In the genomic region with DNA sequence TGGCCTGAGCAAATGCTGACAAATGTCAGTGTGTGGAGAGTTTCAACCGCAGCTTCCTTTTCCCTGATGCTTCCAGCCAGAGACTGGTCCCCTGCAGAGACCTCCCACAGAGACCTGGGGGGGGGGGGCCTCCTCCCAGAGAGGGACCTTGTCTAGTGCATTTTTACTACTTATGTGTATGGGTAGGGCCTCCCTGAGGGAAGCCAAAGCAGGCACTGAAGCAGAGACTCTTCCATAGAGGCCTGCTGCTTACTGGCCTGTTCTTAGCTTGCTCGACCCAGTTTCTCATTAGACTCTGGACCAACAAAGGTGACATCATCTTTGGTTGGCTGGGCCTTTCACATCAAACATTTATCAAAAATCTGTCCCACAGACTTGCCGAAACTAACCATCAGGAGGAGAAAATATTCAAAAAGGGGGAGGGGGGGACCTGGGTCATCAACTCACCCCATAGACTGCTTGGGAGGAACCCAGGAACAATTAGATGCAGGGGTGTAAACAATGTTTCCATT, we compare ENCODE assay signal across 9 mouse cellular contexts. TPM values are rescaled to one million over a fixed set of nuclear protein-coding genes. Genes with fewer than 3 reads are reported as not detected.
DNase-seq lines count a peak whose midpoint lies in the region; ATAC-seq lines count a peak whose summit lies in the region.
"Had no signal": no experiment of that assay in that cellular context is flagged by ENCODE, and none has a peak within 500 bp of the region (broad histone marks: within the 10 kb centered on the region; RNA-seq: fewer than 3 reads in every experiment).

No protein-coding gene starts in this region.

- H3K27ac ChIP-seq in hindbrain, embryonic 16.5 days (ENCODE audit: low read depth, low read length): no peak overlapping the region
- H3K27ac ChIP-seq in liver, embryonic 13.5 days: no peak overlapping the region
- H3K27ac ChIP-seq: embryonic facial prominence, embryonic 12.5 days had no signal

- H3K4me1 ChIP-seq in hindbrain, embryonic 16.5 days (ENCODE audit: control insufficient read depth, insufficient read depth, low read depth, low read length): peaks cover 11% of the 10 kb centered on the region
- H3K4me1 ChIP-seq in liver, embryonic 13.5 days (replicated peaks): peaks cover 63% of the 10 kb centered on the region

- ATAC-seq in hindbrain, embryonic 16.5 days: peak; percentile 29; the same call in 1 of the 2 replicates
- ATAC-seq in liver, embryonic 13.5 days (ENCODE audit: low read depth): peak; percentile 33
- no peak for ATAC-seq in erythroblast, adult 5-6 weeks (replicated peaks; ENCODE audit: low FRiP score, poor library complexity, severe bottlenecking)

- H3K9me3 ChIP-seq in hindbrain, embryonic 16.5 days (ENCODE audit: control insufficient read depth, low read length): no peaks in the 10 kb centered on the region
- H3K9me3 ChIP-seq in liver, embryonic 13.5 days (replicated peaks): no peaks in the 10 kb centered on the region
- H3K9me3 ChIP-seq: embryonic facial prominence, embryonic 12.5 days had no signal

- H3K27me3 ChIP-seq in hindbrain, embryonic 16.5 days (replicated peaks; ENCODE audit: control insufficient read depth, insufficient read depth, low read length): no peaks in the 10 kb centered on the region
- no peaks in the 10 kb centered on the region for H3K27me3 ChIP-seq in liver, embryonic 13.5 days
- H3K27me3 ChIP-seq: embryonic facial prominence, embryonic 12.5 days had no signal

- WGBS in hindbrain, embryonic 16.5 days: 24% methylated on average over 3 of the region's 3 CpGs
- 20% methylated on average over 3 of the region's 3 CpGs for WGBS in liver, embryonic 13.5 days (ENCODE audit: insufficient replicate concordance)

- H3K4me3 ChIP-seq in hindbrain, embryonic 16.5 days (ENCODE audit: low read length): no peak overlapping the region
- no peak overlapping the region for H3K4me3 ChIP-seq in liver, embryonic 13.5 days (replicated peaks)
- H3K4me3 ChIP-seq: embryonic facial prominence, embryonic 12.5 days had no signal

- peak; percentile 41 for DNase-seq in heart, adult 18-20 months
- DNase-seq in heart, adult 8-10 months (ENCODE audit: low spot score): no peak
- peak; percentile 78 for DNase-seq in ZHBTc4 (ENCODE audit: low read depth, low spot score)
- DNase-seq in liver, embryonic 13.5 days: no peak
- DNase-seq in frontal cortex, postnatal 14 days (ENCODE audit: low spot score in 2 of 2): no peak
- no peak for DNase-seq in left cerebral cortex, adult 18-20 months (ENCODE audit: low spot score in 2 of 2)

- H3K4me2 ChIP-seq in hindbrain, embryonic 16.5 days (ENCODE audit: low read length): no peak overlapping the region
- no peak overlapping the region for H3K4me2 ChIP-seq in liver, embryonic 13.5 days
- H3K4me2 ChIP-seq: embryonic facial prominence, embryonic 12.5 days had no signal

- no peaks in the 10 kb centered on the region for H3K36me3 ChIP-seq in hindbrain, embryonic 16.5 days (ENCODE audit: control insufficient read depth, insufficient read depth, low read length)
- H3K36me3 ChIP-seq in liver, embryonic 13.5 days: peaks cover 4% of the 10 kb centered on the region; the same call in 1 of the 2 replicates

- H3K9ac ChIP-seq in hindbrain, embryonic 16.5 days (ENCODE audit: low read depth, low read length): no peak overlapping the region
- no peak overlapping the region for H3K9ac ChIP-seq in liver, embryonic 13.5 days
- H3K9ac ChIP-seq: embryonic facial prominence, embryonic 12.5 days had no signal

RNA-seq across cellular contexts. Expression of a gene that starts 14.5 kb away (rescaled TPM):
- total RNA-seq in heart, adult 18-20 months (2021): 10 to 100 TPM; 27.1 to 30.2 TPM
- total RNA-seq in heart, adult 8-10 months (2022): 10 to 100 TPM; 26.5 to 32.5 (median 29.4) TPM
- polyA plus RNA-seq in hindbrain, embryonic 16.5 days (2015; fragmentation: Nextera tagmentation; extraction: Ambion mirVana): 22.5 and 25.4 TPM in 2 replicates
- 3.3 and 3.7 TPM in 2 replicates for polyA plus RNA-seq in liver, embryonic 13.5 days (2015; fragmentation: Nextera tagmentation; extraction: Ambion mirVana)
- 4.0 and 5.4 TPM in 2 replicates for total RNA-seq in erythroblast, adult 5-6 weeks (2015; ENCODE audit: low replicate concordance)
- 7.4 and 10.6 TPM in 2 replicates for total RNA-seq in erythroblast, adult 5-6 weeks (2017; ENCODE audit: low replicate concordance)
- total RNA-seq in left cerebral cortex, adult 18-20 months (2021): 100 to 1,000 TPM; 127 TPM

Comparison
In these comparisons a context has a peak if more than half of its experiments do, and no peak if none do; other contexts are left out.
1. DNase-seq: peak in heart, adult 18-20 months (2 of 2) and ZHBTc4 (single experiment); none in heart, adult 8-10 months (single experiment), liver, embryonic 13.5 days (single experiment), frontal cortex, postnatal 14 days (0 of 2) and left cerebral cortex, adult 18-20 months (0 of 2).